Mouse (Mus musculus) neural tube, embryonic 11.5 days (tissue): ENCODE data around the gene Smg6. TPM values are rescaled to one million over a fixed set of nuclear protein-coding genes. Genes with fewer than 3 reads are reported as not detected.
A peak's percentile ranks its signal among the peaks of the same experiment; 100 is the strongest.

ENCODE experiments used
- ATAC-seq: fragments of 200-750 bp; cut with Nextera tagmentation; 2 replicates; pipeline ENCODE4 v1.8.0; 2017; ENCODE audit warnings: moderate number of reproducible peaks, mild to moderate bottlenecking, moderate TSS enrichment, moderate library complexity; ENCODE audit not compliant: insufficient read depth, low FRiP score, low TSS enrichment
- DNase-seq: peaks from one replicate; pipeline ENCODE4 v3.0.0-alpha.2; 2015; ENCODE audit warnings: low spot score
- H3K27ac ChIP-seq: fragments of 300-500 bp; sonication (generic); 2 replicates; pipeline ENCODE4 v1.5.1; 2014; ENCODE audit warnings: low read depth, mild to moderate bottlenecking, low read length
- H3K27me3 ChIP-seq: fragments of 300-500 bp; sonication (generic); 2 replicates; pipeline ENCODE4 v1.6.1; 2014; ENCODE audit warnings: mild to moderate bottlenecking, low read length, mixed read lengths; ENCODE audit not compliant: control insufficient read depth, insufficient read depth
- H3K36me3 ChIP-seq: fragments of 300-500 bp; sonication (generic); 2 replicates; pipeline ENCODE4 v1.6.1; 2014; ENCODE audit warnings: mild to moderate bottlenecking, low read length, moderate library complexity, mixed read lengths; ENCODE audit not compliant: control insufficient read depth, insufficient read depth
- H3K4me1 ChIP-seq: fragments of 300-500 bp; sonication (generic); 2 replicates; pipeline ENCODE4 v1.6.1; 2014; ENCODE audit warnings: low read length, mixed read lengths; ENCODE audit not compliant: control insufficient read depth, insufficient read depth
- H3K4me2 ChIP-seq: fragments of 300-500 bp; sonication (generic); 2 replicates; pipeline ENCODE4 v1.6.1; 2014; ENCODE audit warnings: low read depth, mild to moderate bottlenecking, moderate library complexity
- H3K4me3 ChIP-seq: fragments of 300-500 bp; sonication (generic); 2 replicates; pipeline ENCODE4 v1.5.1; 2014; ENCODE audit warnings: low read depth, low read length
- H3K9ac ChIP-seq: fragments of 300-500 bp; sonication (generic); 2 replicates; pipeline ENCODE4 v1.6.1; 2014; ENCODE audit warnings: mild to moderate bottlenecking, low read length
- H3K9me3 ChIP-seq: fragments of 300-500 bp; sonication (generic); 2 replicates; pipeline ENCODE4 v1.6.1; 2016; ENCODE audit warnings: low read length; ENCODE audit not compliant: control insufficient read depth
- WGBS: fragments of 180-500 bp; shearing (Covaris S2); extraction: QIAGEN DNeasy Blood & Tissue Kit; methylation state at CpG from one replicate; pipeline ENCODE4 v1.1.7; 2014; 5-methylcytosine and 5-hydroxymethylcytosine counted together
- polyA plus RNA-seq: library from polyadenylated mRNA; unstranded; fragments of >200 nt; fragmentation: Nextera tagmentation; extraction: Ambion mirVana; gene quantifications from 2 replicates; pipeline ENCODE4 v1.2.1, GENCODE M21; 2014

Smg6 gene
- polyA plus RNA-seq, 1 experiment from 2014 or later, result 17.4 TPM

DNA sequence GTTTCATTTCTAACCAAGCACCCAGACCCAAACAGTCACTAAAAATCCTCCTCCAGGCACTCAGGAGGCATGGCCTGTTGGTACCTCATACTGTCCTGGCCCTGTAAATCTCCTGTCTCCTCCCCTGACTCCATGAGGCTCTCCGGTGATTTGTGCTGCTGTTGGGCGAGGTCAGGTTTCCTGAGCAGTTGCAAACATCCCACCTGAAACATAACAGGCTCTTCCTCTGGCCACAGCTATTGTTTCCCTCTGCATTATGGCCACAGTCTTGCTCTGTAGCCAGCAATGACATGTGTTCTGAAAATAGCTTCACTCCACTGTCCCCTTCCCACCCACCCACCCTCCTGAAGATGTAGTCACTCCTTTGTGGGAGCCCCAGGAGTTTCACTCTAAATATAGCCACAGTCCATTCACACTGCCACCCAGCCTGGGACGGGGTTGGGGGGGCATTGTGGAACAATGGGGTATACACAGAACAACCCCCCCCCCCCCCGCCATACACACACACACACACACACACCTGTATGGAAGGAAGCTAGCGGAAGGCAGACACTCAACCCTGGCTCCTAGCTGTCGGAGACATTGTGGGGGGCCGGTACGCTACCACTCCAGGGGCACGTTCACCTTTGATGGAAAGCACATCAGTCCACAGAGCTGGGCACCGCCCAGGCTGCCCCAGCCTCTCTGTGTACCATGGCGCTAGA is 222.9 kb downstream of the Smg6 start:
- H3K4me1 ChIP-seq, result peaks cover 9% of the 10 kb centered on the region
- no peak overlapping the region for H3K4me3 ChIP-seq
- H3K4me2 ChIP-seq, result no peak overlapping the region
- peak overlapping the region; percentile 83 for H3K27ac ChIP-seq
- no peak for ATAC-seq
- no peaks in the 10 kb centered on the region for H3K9me3 ChIP-seq
- peaks cover 4% of the 10 kb centered on the region for H3K36me3 ChIP-seq
- 0 out of 2 replicates have a peak overlapping the region, but pooled peaks have one; percentile 6 for H3K9ac ChIP-seq
- DNase-seq, result no peak
- no peaks in the 10 kb centered on the region for H3K27me3 ChIP-seq
- WGBS, result 90% methylated on average over 10 of the region's 11 CpGs

DNA sequence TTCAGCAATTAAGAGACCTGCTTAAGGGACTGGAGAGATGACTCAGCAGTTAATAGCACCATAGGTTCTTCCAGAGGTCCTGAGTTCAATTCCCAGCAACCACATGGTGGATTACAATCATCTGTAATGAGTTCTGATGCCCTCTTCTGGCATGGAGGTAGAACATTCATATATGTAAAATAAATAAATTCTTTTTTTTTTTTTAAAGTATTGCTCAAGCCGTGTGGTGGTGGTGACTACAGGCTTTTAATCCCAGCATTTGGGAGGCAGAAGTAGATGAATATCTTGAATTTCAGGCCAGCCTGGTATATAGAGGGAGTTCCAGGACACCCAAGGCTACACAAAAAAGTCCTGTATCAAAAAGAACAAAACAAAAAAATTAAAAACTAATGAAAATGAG is 224.7 kb downstream of the Smg6 start:
- no peaks in the 10 kb centered on the region for H3K9me3 ChIP-seq

DNA sequence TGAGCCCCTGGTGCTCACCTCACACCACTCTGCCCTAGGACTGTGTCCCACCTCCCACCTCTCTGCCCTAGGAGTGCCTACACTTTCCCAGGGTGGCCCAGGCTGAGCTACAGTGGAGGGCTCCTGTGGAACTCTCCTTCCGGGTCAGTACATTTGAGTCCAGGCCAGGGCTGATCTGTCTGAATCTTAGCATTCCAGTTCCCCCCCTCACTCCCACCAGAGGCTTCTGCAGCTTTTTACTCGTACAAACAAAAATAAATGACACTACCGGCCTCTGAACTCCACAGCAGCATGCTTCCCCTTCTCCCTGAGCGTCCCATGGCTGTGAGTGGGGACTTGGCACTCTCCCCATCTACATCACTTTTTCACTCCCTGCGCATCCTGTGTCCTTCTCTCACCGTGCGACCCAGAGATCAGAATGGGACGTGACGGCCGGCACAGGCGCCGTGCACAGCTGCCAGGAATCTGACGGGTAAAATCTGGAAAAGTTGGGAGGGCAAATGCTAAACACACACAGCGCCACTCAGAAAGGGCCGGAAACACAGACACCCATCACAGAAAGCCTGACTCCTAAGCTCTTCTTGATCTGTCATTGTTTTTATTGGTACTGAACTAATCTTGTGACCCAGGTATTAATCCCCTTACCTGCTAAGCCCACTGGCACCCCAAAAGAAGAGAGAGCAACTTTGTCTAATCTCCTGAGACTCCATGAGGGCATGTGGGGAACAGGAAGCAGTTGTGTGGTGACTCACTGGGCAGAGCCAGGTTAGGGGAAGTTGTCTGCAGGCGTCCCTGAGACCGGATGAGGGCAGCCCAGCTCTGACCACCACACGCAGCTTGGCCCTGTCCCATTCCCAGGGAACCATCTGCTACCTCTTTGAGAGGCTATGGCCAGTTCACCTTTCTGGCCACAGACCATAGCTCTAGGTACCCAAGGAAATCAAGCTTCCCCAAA is 227.3 kb downstream of the Smg6 start:
- no peak overlapping the region for H3K4me2 ChIP-seq
- ATAC-seq, result no peak
- WGBS, result 81% methylated on average over 18 of the region's 18 CpGs
- H3K36me3 ChIP-seq, result peaks cover 2% of the 10 kb centered on the region; the same call in 1 of the 2 replicates
- H3K4me1 ChIP-seq, result peaks cover 2% of the 10 kb centered on the region
- H3K4me3 ChIP-seq, result no peak overlapping the region
- DNase-seq, result no peak
- no peak overlapping the region for H3K9ac ChIP-seq
- H3K9me3 ChIP-seq, result no peaks in the 10 kb centered on the region
- no peaks in the 10 kb centered on the region for H3K27me3 ChIP-seq
- no peak overlapping the region for H3K27ac ChIP-seq

More for the DNA sequence above, 224.7 kb downstream of the Smg6 start:
- H3K4me2 ChIP-seq, result no peak overlapping the region
- no peaks in the 10 kb centered on the region for H3K27me3 ChIP-seq
- ATAC-seq (no peak), DNase-seq (no peak)
- peaks cover 9% of the 10 kb centered on the region for H3K4me1 ChIP-seq
- no peak overlapping the region for H3K4me3 ChIP-seq
- H3K9ac ChIP-seq, result no peak overlapping the region
- H3K27ac ChIP-seq, result no peak overlapping the region
- H3K36me3 ChIP-seq, result peaks cover 2% of the 10 kb centered on the region; the same call in 1 of the 2 replicates
- WGBS, result 78% methylated on average over 1 of the region's 1 CpGs

DNA sequence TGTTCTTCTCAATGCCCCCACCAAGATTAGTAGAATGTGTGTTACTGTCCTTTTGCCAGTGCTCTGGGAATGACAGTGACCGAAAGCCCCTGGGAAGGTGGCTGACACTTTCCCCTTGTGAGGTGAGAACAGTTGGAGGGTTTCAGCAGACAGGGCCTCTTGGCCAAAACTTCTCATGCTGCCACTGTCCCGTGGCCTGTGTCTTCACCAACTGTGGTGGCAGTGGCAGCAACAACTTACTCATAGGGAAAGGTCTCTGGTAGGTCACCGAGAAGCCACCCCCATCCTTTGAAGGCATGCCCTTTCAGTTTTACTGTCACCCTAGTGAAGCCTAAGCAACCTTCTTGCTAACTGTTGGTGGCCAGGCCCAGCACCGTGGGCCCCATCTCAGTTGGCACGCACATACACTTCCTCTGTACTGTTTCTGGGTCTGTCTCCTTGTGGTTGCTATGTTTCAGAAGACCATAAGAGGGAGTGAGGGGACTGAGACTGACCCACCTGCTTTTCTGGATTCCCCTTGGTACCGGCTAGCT is 228.5 kb downstream of the Smg6 start:
- no peaks in the 10 kb centered on the region for H3K27me3 ChIP-seq

DNA sequence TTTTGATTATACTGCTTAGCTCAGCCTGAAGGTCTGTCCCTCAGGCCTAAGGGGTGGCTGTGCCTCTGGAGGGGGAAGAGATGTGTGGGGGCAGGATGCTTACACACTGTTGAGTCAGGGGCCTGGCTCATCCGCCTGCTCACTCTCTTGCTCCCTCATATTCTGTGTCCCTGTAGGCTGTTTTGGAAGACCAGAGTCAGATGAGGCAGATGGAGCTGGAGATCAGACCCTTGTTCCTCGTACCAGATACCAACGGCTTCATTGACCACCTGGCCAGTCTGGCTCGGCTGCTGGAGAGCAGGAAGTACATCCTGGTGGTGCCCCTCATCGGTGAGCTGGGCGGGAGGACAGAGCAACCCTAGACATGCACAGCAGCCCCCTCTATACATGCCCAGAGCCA is 230.4 kb downstream of the Smg6 start:
- 74% methylated on average over 6 of the region's 6 CpGs for WGBS
- no peak overlapping the region for H3K4me2 ChIP-seq
- no peak overlapping the region for H3K9ac ChIP-seq
- no peaks in the 10 kb centered on the region for H3K9me3 ChIP-seq
- H3K27ac ChIP-seq, result no peak overlapping the region
- DNase-seq (no peak), ATAC-seq (no peak)
- H3K4me1 ChIP-seq, result no peaks in the 10 kb centered on the region
- H3K36me3 ChIP-seq, result no peaks in the 10 kb centered on the region; the same call in 1 of the 2 replicates
- H3K4me3 ChIP-seq, result no peak overlapping the region
- H3K27me3 ChIP-seq, result no peaks in the 10 kb centered on the region

More for the DNA sequence above, 228.5 kb downstream of the Smg6 start:
- peaks cover 2% of the 10 kb centered on the region; the same call in 1 of the 2 replicates for H3K36me3 ChIP-seq
- H3K4me1 ChIP-seq, result no peaks in the 10 kb centered on the region
- 83% methylated on average over 6 of the region's 6 CpGs for WGBS
- DNase-seq, result no peak
- H3K9me3 ChIP-seq, result no peaks in the 10 kb centered on the region
- no peak overlapping the region for H3K4me3 ChIP-seq
- no peak overlapping the region for H3K27ac ChIP-seq
- no peak overlapping the region for H3K4me2 ChIP-seq
- ATAC-seq, result no peak
- no peak overlapping the region for H3K9ac ChIP-seq

DNA sequence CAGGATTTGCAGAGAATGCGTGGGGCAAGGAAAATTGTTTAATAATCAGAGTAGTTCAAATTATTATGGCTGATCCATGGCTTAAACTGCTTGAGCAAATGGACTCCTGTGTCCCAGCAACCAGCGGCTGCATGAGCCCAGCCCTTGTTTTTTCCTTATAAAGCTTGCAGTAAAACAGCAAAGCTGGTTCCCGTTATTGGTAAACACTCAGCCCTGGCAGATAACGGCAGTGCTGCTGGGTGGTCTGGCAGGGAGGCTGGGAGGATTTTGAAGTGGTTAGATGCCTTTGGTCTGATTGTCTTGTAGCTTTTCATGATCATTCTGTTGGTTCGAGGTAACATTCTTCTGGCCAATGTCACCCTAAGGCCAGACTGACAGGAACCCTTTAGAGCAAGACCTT is 230.8 kb downstream of the Smg6 start:
- Histone ChIP-seq H3K9ac (no peak overlapping the region), H3K27ac (no peak overlapping the region), H3K4me2 (no peak overlapping the region), H3K4me1 (no peaks in the 10 kb centered on the region), H3K4me3 (no peak overlapping the region), H3K27me3 (no peaks in the 10 kb centered on the region), H3K36me3 (no peaks in the 10 kb centered on the region; the same call in 1 of the 2 replicates), H3K9me3 (no peaks in the 10 kb centered on the region)
- no peak for DNase-seq
- WGBS, result 80% methylated on average over 5 of the region's 5 CpGs
- ATAC-seq, result no peak

DNA sequence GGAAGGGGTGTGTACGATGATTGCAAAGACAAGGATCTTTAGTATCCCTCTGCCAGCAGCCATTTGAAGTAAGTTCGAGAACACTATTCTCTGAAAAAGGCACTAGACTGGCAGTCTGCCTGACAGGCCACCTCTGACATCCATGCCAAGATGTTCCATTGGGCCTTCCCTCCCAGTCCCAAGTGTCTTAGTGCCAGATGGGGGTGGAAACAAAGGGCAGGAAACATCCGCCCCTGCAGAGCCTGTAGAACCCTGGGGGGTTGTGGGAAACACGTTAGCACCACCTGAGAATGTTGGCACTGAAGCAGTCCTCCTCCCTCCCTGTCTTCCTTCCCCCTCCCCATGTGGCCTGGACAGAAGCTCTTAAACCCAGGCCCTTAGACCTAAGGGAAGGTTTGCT is 231.4 kb downstream of the Smg6 start:
- H3K4me3 ChIP-seq, result no peak overlapping the region
- H3K27me3 ChIP-seq, result no peaks in the 10 kb centered on the region
- DNase-seq (no peak), ATAC-seq (no peak)
- H3K36me3 ChIP-seq, result no peaks in the 10 kb centered on the region; the same call in 1 of the 2 replicates
- H3K4me1 ChIP-seq, result no peaks in the 10 kb centered on the region
- WGBS, result 59% methylated on average over 4 of the region's 4 CpGs
- no peak overlapping the region for H3K4me2 ChIP-seq
- no peak overlapping the region for H3K27ac ChIP-seq
- no peaks in the 10 kb centered on the region for H3K9me3 ChIP-seq
- no peak overlapping the region for H3K9ac ChIP-seq

DNA sequence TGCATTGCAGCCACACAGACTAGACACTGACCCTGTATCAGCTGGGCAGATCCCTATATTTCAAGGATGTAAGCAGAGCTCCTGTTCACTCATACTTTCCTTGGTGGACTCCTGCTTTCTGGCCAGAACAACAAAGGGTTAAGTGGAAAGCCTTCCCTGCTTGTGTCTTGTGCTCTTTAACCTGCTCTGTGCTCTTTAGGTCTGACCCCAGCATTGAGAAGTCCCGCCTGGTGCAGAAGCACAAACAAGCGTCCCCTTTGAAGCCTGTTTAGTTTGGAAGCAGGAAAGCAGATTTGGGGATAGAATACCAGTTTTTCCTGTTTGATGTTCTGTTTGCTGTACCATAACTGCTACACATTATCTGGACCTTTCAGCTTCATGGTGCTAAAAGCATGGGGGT is 232.3 kb downstream of the Smg6 start:
- Histone ChIP-seq H3K27me3 (no peaks in the 10 kb centered on the region), H3K9ac (no peak overlapping the region), H3K4me3 (no peak overlapping the region), H3K36me3 (peaks cover 3% of the 10 kb centered on the region; the same call in 1 of the 2 replicates), H3K27ac (no peak overlapping the region), H3K4me1 (no peaks in the 10 kb centered on the region), H3K9me3 (no peaks in the 10 kb centered on the region), H3K4me2 (no peak overlapping the region)
- DNase-seq, result no peak
- ATAC-seq, result no peak
- WGBS, result 53% methylated on average over 2 of the region's 2 CpGs
